Mouse (Mus musculus): ENCODE data around the gene Shank2. TPM values are rescaled to one million over a fixed set of nuclear protein-coding genes. Genes with fewer than 3 reads are reported as not detected.

Gene Shank2
- polyA plus RNA-seq, 1 experiment from 2014 or later, result 5.8 TPM

DNA sequence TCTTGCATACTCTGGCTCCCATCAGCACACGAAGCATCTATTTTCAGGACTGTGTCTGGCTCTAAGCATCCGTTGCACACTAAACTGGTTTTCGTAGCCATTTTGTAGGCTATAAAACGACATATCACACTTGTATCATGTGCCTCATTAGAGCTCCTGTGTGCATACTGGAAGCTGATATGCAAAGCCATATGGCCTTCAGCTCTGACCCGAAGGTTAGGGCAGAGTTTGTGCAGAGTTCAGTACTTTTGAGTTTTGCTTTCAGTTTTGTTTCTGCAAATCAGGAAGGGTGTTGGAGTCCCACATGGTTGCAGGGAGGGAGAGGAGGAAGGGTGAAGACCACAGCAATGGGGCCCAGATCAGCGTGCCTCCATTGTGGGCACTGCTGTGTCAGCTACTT is 390.0 kb downstream of the Shank2 start:
- H3K4me2 ChIP-seq (replicated peaks), result no peak overlapping the region
- H3K4me1 ChIP-seq (replicated peaks), result no peaks in the 10 kb centered on the region
- no peaks in the 10 kb centered on the region for H3K9me3 ChIP-seq
- no peak for ATAC-seq
- H3K36me3 ChIP-seq, result no peaks in the 10 kb centered on the region
- H3K27me3 ChIP-seq, result no peaks in the 10 kb centered on the region
- WGBS, result 95% methylated on average over 6 of the region's 6 CpGs
- H3K4me3 ChIP-seq (replicated peaks), result no peak overlapping the region
- no peak overlapping the region for H3K27ac ChIP-seq
- no peak overlapping the region for H3K9ac ChIP-seq (replicated peaks)

DNA sequence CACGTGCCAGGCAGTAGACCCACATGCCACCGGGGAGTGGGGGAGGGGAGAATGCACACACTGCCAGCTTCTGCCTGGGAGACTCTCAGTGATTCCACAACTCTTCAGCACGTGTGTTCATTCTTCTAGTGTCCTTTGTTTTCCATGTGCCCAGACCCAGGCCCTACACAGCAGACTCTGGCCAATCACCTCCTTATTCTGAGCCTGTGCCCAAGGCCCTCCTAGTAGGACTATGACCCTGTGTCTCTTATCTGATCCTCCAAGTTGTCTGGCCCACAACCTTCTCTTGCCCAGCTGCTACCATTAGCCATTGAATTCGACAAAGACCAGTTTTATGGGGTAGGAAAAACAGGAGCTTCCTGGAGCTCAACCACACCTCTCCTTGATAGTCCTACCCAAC is 400.8 kb downstream of the Shank2 start:
- H3K4me1 ChIP-seq (replicated peaks), result no peaks in the 10 kb centered on the region
- H3K27ac ChIP-seq, result no peak overlapping the region
- H3K9me3 ChIP-seq, result no peaks in the 10 kb centered on the region
- no peak for ATAC-seq
- H3K9ac ChIP-seq (replicated peaks), result no peak overlapping the region
- H3K4me2 ChIP-seq (replicated peaks), result no peak overlapping the region
- no peaks in the 10 kb centered on the region for H3K27me3 ChIP-seq
- H3K36me3 ChIP-seq, result peaks cover 11% of the 10 kb centered on the region
- no peak overlapping the region for H3K4me3 ChIP-seq (replicated peaks)
- 85% methylated on average over 4 of the region's 4 CpGs for WGBS

DNA sequence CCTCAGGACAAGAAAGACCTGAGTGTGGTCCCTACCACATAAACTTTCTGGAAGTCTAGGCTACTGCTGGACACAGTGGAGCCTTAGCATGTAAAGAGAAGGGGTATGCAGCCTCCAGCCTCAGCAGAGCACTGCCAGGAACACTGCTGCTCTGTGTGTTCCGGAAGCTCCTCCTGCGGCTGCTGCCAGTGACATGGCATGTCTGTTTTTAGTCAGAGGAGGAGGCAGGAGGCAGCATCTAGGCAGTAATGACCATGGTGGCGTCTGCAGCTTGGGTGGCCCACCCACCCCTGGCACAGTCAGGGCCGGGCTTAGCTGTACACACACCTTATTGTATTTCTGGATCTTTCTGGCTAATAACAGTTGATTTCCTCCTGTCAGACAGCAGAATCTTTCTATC is 405.9 kb downstream of the Shank2 start:
- no peak overlapping the region for H3K4me2 ChIP-seq (replicated peaks)
- H3K9me3 ChIP-seq, result no peaks in the 10 kb centered on the region
- no peaks in the 10 kb centered on the region for H3K27me3 ChIP-seq
- ATAC-seq, result no peak
- no peak overlapping the region for H3K4me3 ChIP-seq (replicated peaks)
- 79% methylated on average over 4 of the region's 4 CpGs for whole genome bisulfite sequencing
- H3K36me3 ChIP-seq, result peaks cover 42% of the 10 kb centered on the region
- peaks cover 11% of the 10 kb centered on the region for H3K4me1 ChIP-seq (replicated peaks)
- H3K9ac ChIP-seq (replicated peaks), result no peak overlapping the region
- H3K27ac ChIP-seq, result no peak overlapping the region

DNA sequence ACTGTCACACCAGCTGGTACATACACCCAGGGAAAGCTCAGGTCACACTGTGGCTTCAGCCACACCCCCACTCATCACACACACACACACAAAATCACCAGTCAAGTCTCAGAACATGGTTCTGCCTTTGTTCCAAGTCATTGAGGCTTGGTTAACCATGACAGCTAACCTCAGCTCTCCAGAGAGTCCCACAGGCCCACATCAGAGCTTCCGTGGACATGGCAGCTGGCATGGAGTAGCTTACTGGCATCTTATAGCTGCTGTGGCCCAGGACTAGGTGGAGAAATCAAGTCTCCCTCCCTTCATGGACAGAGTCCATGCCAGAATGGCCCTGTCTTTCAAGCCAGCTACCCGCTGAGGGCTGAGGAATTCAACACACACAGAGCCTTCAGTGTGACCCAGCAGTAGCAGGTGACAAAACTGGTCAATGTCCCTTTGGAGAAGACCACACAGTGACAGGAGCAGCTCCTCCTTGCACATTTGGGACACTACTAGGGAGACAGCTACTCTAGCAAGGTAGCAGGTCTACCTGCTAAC is 406.8 kb downstream of the Shank2 start:
- H3K4me2 ChIP-seq (replicated peaks), result no peak overlapping the region
- ATAC-seq, result no peak
- peaks cover 14% of the 10 kb centered on the region for H3K4me1 ChIP-seq (replicated peaks)
- no peaks in the 10 kb centered on the region for H3K9me3 ChIP-seq
- H3K4me3 ChIP-seq (replicated peaks), result no peak overlapping the region
- H3K27me3 ChIP-seq, result no peaks in the 10 kb centered on the region
- no peak overlapping the region for H3K9ac ChIP-seq (replicated peaks)
- peaks cover 44% of the 10 kb centered on the region for H3K36me3 ChIP-seq
- H3K27ac ChIP-seq, result no peak overlapping the region
- 82% methylated on average over 2 of the region's 2 CpGs for WGBS

DNA sequence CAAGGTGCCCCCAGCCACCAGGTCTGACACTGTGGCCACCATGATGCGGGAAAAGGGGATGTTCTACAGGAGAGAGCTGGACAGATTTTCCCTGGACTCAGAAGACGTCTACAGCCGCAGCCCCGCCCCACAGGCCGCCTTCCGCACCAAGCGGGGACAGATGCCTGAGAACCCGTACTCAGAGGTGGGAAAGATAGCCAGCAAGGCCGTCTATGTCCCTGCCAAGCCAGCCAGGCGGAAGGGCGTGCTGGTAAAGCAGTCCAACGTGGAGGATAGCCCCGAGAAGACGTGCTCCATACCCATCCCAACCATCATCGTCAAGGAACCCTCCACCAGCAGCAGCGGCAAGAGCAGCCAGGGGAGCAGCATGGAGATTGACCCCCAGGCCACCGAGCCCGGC is 408.0 kb downstream of the Shank2 start:
- 85% methylated on average over 18 of the region's 18 CpGs for WGBS
- no peak overlapping the region for H3K4me3 ChIP-seq (replicated peaks)
- no peak overlapping the region for H3K9ac ChIP-seq (replicated peaks)
- H3K36me3 ChIP-seq, result peaks cover 49% of the 10 kb centered on the region
- no peak overlapping the region for H3K27ac ChIP-seq
- H3K9me3 ChIP-seq, result no peaks in the 10 kb centered on the region
- peaks cover 14% of the 10 kb centered on the region for H3K4me1 ChIP-seq (replicated peaks)
- H3K27me3 ChIP-seq, result no peaks in the 10 kb centered on the region
- no peak overlapping the region for H3K4me2 ChIP-seq (replicated peaks)
- ATAC-seq, result no peak

DNA sequence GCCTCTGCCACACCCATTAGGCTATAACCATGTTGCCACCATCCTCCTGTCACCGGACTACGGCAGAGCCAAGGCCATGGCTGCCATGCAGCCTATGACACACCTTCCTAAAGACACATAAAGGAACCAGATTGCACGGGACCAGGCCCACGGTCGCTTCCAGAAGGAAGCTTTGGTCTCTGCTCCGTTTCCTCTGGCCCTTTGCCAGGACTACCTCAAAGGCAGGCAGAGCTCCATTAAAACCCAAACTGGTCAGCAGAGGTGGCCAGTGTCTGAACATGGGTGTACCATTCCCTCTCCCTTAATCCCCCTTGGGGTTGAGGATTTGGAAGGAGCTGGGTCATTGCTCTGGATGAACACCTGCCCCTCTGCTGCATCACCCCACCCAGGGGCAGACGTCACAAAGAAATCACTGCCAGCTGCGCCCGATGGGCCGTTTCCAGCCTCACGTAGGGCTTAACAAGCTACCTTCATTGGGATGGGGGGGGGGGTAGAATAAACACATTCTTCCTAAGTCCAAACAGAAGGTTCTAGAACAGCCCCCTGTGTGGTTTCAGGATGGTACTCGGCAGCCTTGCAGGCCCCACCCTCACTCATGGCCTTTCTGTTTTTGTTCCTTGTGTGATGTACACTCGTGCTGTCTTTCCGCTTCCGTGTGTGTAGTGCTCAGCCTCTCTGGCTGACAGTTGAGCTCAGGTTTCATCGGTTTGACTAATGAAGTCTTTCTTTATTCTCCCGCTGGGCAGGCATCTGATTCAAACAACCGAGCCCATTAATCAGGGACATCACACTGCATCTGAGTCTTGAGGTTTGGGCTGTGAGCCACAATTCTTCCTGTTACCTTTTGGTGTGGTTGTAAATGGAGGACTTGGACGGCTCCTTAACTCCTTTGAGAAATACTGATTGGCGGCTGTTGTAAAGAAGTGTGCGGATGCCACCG is 410.5 kb downstream of the Shank2 start:
- H3K9ac ChIP-seq (replicated peaks), result no peak overlapping the region
- WGBS, result 53% methylated on average over 22 of the region's 22 CpGs

DNA sequence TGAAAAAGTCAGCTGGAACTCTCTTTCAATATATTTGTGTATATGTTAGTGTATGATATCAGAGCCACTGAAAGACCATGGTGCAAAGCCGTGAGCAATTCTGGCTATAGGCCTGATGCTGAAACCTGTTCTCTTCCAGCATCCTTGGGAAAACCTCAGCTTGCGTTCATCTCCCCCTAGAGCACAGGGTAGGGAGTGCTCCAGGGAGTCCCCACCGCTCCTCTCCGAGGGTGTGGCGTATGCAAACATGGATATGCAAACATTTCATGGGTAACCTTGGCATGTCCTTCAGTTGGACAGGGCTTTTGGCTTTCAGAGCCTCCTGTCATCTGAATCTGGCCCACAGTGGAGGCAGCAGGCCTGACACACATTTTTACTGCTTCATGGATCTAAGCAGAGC is 412.9 kb downstream of the Shank2 start:
- no peak for ATAC-seq
- Histone ChIP-seq H3K27me3 (no peaks in the 10 kb centered on the region), H3K4me2 (replicated peaks) (no peak overlapping the region), H3K36me3 (peaks cover 33% of the 10 kb centered on the region), H3K27ac (no peak overlapping the region), H3K4me1 (replicated peaks) (peaks cover 36% of the 10 kb centered on the region), H3K9me3 (no peaks in the 10 kb centered on the region), H3K9ac (replicated peaks) (no peak overlapping the region), H3K4me3 (replicated peaks) (no peak overlapping the region)
- WGBS, result 83% methylated on average over 5 of the region's 5 CpGs

More for the DNA sequence above, 410.5 kb downstream of the Shank2 start:
- ATAC-seq, result no peak; the same call in 1 of the 2 replicates
- Histone ChIP-seq H3K4me2 (replicated peaks) (no peak overlapping the region), H3K4me1 (replicated peaks) (peaks cover 20% of the 10 kb centered on the region), H3K4me3 (replicated peaks) (no peak overlapping the region), H3K27ac (peak overlapping the region; percentile 72), H3K9me3 (no peaks in the 10 kb centered on the region), H3K27me3 (no peaks in the 10 kb centered on the region), H3K36me3 (peaks cover 40% of the 10 kb centered on the region)

DNA sequence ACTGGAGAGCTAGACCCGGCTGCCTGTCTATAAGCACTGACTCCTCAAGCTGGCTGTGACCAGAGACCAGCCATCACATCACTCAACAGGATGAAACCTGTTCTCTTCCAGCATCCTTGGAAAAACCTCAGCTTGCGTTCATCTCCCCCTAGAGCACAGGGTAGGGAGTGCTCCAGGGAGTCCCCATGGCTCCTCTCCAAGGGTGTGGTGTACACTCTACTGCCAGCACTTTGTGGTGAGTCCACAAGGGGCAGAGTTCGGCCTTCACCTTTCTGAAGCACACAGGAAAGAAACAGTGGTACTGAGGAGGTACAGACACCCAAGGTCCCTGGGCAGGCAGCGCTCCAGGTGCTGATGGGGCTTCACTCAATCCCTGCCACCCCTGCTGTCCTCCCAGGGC is 414.1 kb downstream of the Shank2 start:
- 82% methylated on average over 4 of the region's 4 CpGs for WGBS
- ATAC-seq, result no peak
- Histone ChIP-seq H3K4me2 (replicated peaks) (no peak overlapping the region), H3K27ac (no peak overlapping the region), H3K27me3 (no peaks in the 10 kb centered on the region), H3K9me3 (no peaks in the 10 kb centered on the region), H3K4me3 (replicated peaks) (no peak overlapping the region), H3K36me3 (peaks cover 22% of the 10 kb centered on the region), H3K4me1 (replicated peaks) (peaks cover 47% of the 10 kb centered on the region), H3K9ac (replicated peaks) (no peak overlapping the region)

DNA sequence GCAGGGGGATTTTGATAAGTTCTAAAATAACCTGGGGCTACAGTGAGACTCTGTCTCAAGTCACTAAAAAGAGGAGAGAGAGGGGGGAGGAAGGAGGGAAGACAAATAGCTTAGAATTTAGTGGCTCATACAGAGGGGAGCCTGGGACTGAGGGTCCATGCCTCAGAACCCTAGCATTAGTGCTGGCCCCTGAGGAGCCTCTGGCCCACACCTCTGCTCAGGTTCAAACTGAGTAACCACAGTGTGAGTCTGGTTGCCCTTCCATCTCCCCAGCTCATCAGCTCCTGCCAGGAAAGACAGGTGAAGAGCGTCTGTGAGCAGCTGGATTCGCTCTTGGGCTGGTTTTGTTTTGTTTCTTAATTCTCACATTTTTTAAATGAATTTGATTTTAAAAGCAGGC is 415.5 kb downstream of the Shank2 start:
- ATAC-seq, result peak; percentile 57; the same call in 1 of the 2 replicates
- peaks cover 15% of the 10 kb centered on the region; the same call in 1 of the 2 replicates for H3K36me3 ChIP-seq
- peak overlapping the region; percentile 88 for H3K27ac ChIP-seq
- H3K27me3 ChIP-seq, result no peaks in the 10 kb centered on the region
- H3K4me1 ChIP-seq (replicated peaks), result peaks cover 42% of the 10 kb centered on the region
- H3K4me3 ChIP-seq (replicated peaks), result no peak overlapping the region
- WGBS, result 58% methylated on average over 2 of the region's 2 CpGs
- 0 out of 2 replicates have a peak overlapping the region, but pooled peaks have one; percentile 28 for H3K9ac ChIP-seq (replicated peaks)
- H3K4me2 ChIP-seq (replicated peaks), result peak overlapping the region; percentile 35
- no peaks in the 10 kb centered on the region for H3K9me3 ChIP-seq

DNA sequence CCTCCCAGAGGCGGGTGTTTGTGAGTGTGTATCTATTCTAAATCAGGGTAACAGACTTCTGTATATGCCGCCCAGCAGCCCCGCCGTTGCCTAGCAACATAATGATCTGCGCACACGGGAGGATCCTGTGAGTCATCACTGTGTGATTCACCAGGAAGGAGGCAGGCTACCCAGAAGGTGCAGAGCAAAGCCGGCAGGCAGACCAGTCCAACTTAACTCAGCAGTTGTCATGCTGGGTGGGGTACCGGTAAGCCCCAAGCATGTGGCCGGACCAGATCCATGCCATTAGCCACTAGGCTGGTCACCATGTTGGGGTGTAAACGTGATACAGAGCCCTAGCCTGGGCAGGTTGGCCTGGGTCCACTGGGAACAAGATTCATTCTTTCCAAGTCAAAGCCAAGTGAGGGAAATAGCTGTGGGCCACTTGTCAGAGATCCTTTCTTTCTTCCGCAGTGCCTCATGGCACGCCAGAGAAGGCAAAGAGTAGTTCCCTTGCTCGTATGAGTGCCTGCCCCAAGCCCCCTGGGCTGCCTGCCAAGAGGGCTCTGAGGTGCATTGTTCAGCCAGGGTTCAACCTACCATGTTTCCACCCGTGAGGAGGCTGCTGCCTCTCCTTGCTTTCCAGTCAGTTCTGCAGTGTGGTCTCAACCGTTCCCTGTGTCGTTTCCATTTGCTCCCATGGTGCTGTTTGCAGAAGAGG is 416.1 kb downstream of the Shank2 start:
- Histone ChIP-seq H3K27ac (peak overlapping the region; percentile 88), H3K9me3 (no peaks in the 10 kb centered on the region), H3K4me1 (replicated peaks) (peaks cover 37% of the 10 kb centered on the region), H3K4me3 (replicated peaks) (no peak overlapping the region; the same call in 1 of the 2 replicates), H3K27me3 (no peaks in the 10 kb centered on the region), H3K4me2 (replicated peaks) (peak overlapping the region; percentile 35), H3K9ac (replicated peaks) (peak overlapping the region; percentile 32; the same call in 1 of the 2 replicates), H3K36me3 (peaks cover 15% of the 10 kb centered on the region; the same call in 1 of the 2 replicates)
- ATAC-seq, result peak; percentile 85
- 35% methylated on average over 16 of the region's 16 CpGs for WGBS

DNA sequence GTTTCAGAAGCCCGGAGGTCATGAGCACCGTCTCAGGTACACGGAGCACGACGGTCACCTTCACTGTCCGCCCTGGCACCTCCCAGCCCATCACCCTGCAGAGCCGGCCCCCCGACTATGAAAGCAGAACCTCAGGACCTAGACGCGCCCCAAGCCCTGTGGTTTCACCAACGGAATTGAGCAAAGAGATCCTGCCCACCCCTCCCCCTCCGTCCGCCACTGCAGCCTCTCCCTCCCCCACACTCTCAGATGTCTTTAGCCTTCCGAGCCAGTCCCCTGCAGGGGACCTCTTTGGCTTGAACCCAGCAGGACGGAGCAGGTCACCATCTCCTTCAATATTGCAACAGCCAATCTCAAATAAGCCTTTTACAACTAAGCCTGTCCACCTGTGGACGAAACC is 418.8 kb downstream of the Shank2 start:
- Histone ChIP-seq H3K4me2 (replicated peaks) (no peak overlapping the region), H3K27ac (no peak overlapping the region), H3K36me3 (0 out of 2 replicates have a peak, but pooled peaks cover 7% of the 10 kb centered on the region), H3K4me1 (replicated peaks) (peaks cover 39% of the 10 kb centered on the region), H3K9me3 (no peaks in the 10 kb centered on the region), H3K9ac (replicated peaks) (no peak overlapping the region), H3K27me3 (no peaks in the 10 kb centered on the region), H3K4me3 (replicated peaks) (no peak overlapping the region)
- ATAC-seq, result no peak
- 27% methylated on average over 16 of the region's 16 CpGs for WGBS

DNA sequence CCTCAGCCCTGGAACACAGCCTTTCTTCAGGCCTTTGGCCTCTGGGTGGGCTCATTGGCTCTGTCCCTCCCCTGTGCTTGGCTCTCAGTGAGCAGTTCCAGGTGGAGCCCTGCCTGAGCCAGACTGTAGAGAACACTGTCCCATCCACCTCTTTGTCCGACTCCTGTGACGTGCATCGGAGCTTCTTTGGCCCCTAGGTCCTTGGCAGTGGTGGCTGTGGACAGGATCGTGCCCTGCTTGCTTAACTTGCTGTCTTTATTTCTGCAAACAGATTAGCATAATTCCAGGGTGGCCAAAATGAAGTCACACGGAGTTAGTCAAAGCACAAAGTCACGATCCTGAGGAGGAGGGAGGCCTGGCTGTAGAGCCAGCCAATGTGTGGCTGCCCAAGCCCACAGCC is 419.8 kb downstream of the Shank2 start:
- no peak for ATAC-seq
- Histone ChIP-seq H3K36me3 (0 out of 2 replicates have a peak, but pooled peaks cover 7% of the 10 kb centered on the region), H3K4me1 (replicated peaks) (peaks cover 39% of the 10 kb centered on the region), H3K27me3 (no peaks in the 10 kb centered on the region), H3K27ac (no peak overlapping the region), H3K9me3 (no peaks in the 10 kb centered on the region), H3K9ac (replicated peaks) (no peak overlapping the region), H3K4me3 (replicated peaks) (no peak overlapping the region), H3K4me2 (replicated peaks) (no peak overlapping the region)
- 53% methylated on average over 6 of the region's 6 CpGs for WGBS

Measured in midbrain, embryonic 13.5 days (tissue).